Mouse (Mus musculus) common myeloid progenitor, adult 5-6 weeks (primary cell): ENCODE data around the gene Mvp. TPM values are rescaled to one million over a fixed set of nuclear protein-coding genes. Genes with fewer than 3 reads are reported as not detected.

Source experiments
- ATAC-seq: replicated peaks from 2 replicates; pipeline ENCODE4 v1.8.0; 2016; ENCODE audit warnings: low read depth, mild to moderate bottlenecking, moderate TSS enrichment, inconsistent platforms; ENCODE audit not compliant: poor library complexity, severe bottlenecking
- total RNA-seq: library from RNA; stranded (forward); fragments of 200-1000, 187-1606 nt; gene quantifications from 2 replicates; pipeline ENCODE4 v1.2.3, GENCODE M21; 2017

Gene Mvp
- total RNA-seq = 19.3 and 21.8 TPM in 2 replicates

DNA sequence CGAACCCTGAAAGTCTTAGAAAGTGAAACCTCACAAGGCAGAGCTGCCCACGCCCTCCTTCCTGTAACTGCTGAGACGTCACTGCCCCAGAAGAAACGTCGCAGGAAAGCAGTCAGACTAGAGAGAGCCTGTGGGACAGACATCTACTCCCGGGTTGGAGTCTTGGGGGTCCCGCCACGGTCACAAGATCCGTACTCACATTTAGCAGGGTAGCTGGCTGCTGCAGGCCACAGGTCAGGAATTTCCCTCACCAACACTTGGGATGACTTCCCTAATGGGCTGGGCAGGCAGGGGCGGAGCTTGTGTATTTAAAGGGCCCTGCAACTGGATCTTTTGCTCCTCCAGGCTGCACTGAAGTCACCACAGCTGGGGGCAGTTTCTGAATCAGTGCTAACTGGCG, at the start of gene Mvp:
TSS of gene Mvp (minus strand) at position 302 of the 400 bp plus-strand sequence.
- peak; percentile 30 for ATAC-seq

DNA sequence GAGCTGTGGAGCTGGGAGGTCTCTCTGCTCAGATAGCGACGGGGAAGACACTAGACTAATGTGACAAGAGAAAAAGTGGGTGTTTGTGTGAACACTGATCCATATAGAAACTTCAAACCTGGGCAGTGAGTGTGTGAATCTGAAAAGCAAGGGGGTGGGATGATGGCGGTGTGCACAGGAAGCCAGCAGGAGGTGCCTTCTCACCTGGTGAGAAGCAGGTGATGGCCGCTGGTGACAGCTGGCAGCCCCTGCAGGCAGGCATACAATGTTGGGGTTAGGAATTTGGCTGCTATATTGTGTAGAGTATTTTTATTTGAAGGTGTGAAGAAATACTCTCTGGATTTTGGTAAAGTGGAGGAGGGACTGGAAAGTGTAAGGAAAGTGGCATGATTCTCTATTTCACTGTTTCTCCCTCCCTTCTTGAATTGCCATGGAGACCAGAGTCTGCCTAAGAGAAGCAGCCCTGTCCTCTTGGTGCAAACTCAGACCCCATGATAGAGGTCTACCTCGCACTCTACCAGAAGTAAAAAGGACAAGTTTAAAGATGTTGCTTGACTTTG, 40.7 kb upstream of the Mvp start:
- ATAC-seq = no peak

DNA sequence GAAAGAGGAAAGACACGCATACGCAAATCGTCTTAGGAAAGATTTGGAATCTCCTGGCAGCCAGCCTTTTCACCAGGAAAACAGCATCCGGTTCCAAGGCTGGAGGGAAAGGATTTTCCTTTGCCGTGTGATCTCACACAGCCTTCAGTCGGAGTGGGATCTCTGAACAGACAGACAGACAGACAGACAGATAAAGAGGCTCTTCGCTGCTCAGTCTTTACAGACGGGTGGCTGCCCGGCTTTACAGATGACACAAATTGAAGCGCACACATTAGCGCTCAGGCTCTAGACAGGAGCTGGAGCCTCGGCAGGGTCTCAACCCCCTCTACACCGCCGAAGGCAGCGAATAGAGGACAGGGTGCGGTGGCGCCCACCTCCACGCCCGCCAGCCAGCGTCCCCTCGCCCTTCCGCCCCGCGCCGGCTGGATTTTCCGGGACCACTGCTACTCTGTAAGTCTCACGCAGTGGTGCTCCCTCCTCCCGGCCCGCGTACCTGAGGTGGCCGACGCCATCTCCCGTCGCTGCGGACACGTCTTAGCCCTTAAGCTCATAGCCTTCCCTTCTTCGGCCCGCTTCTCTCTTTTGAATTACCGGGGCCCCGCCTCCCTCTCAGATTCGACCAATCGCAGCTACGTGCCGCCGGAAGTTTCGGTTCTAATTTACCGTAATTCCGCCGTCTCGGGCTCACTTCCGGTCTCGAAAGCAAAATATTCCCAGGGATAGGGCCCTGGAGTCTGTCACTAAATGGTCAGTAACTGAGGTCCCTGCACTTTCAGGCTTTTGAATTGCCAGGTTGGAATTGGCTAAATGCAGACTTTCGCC, 27.6 kb upstream of the Mvp start, which contains the start of gene Kif22:
TSS of gene Kif22 (minus strand) at position 621 of the 822 bp plus-strand sequence.
- ATAC-seq = peak; percentile 98

DNA sequence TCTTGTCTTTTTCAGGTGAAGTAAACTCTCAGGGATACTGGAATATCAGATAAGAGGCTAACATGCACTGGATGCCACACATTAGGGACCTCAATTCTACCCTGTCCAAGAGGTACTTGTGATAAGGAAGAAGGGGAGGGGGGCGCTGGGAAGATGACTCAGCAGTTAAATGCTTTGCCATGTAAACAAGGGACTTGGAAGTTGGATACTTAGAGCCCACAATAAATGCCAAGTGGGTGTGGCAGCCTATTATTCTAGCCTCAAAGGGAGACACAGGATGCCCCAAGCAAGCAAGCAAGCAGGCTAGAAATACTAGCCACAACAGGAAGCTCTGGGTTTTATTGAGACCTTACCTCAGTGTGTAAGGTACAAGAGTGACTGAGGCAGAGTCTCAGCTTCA, 16.8 kb upstream of the Mvp start:
- no peak for ATAC-seq

DNA sequence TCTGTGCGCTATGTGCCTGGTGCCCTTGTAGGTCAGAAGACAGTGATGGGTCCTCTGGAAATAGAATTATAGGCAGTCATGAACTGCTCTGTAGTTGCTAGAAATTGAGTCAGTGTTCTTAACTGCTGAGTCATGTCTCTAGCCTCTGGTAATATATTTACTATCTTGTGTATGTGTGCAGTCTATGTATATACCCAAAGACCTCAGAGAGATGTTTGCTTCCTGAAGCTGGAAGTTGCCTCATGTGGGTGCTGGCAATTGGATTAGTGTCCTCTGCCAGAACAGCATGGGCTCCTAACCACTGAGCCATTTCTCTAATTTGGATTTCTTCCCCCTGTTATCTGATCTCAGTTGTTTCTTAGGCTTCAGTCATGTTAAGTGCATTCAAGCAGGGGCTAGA, 15.8 kb upstream of the Mvp start:
- ATAC-seq = no peak

DNA sequence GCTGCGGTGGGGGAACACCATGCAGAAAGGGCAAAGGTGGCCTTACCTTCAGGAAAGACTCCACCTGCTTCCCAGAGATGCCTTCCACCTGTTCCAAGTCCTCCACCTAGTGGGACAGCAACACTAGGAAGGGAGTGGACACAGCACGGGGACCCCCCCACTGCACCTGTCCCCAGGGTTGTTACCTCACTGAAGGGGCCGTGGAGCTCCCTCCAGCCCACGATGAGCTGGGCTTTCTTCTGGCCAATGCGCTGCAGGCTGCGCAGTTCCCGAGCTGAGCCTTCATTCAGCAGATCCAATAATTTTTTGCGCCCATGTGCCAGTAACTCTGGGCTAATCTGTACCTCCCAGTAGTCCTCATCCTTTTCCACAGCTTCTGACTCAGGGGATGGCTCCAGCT, 13.5 kb upstream of the Mvp start:
- ATAC-seq = no peak

DNA sequence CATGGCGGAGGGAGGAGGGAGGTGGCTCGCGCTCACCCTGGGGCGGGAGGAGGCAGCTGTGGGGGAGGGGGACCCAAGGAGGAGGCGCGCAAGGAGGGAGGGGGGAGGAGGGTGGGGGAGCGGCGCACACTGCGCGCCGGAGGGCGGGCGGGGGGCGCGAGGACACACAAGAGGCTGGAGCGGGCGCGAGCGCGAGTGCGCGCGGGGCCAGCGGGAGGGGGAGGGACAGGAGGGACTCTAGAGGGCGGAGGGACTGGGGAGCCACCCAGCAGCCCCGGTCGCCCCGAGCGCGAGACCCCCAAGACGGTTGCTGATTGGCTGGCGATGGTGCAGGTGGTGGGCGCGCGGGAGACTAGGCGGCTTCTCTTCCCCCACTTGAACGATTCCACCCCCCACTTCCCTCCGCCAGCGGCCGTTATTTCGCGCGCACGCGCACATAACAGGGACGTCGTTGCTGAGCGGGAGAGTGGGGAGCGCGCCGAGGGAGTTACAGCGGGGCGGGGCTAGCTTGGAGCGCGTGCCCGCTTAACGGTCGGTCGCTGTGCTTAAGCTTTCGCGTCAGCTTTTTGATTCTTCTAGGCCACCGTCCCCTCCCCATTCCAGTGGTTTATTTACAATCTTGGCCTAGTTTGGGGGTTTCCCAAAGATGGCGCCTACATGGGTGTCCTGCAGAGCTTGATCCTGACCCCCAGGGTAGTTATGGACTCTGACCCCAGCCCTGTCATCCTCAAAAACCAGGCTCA, 12.7 kb upstream of the Mvp start, which contains the start of gene Maz:
TSS of gene Maz (minus strand) at position 54 of the 743 bp plus-strand sequence.
- peak; percentile 77 for ATAC-seq

DNA sequence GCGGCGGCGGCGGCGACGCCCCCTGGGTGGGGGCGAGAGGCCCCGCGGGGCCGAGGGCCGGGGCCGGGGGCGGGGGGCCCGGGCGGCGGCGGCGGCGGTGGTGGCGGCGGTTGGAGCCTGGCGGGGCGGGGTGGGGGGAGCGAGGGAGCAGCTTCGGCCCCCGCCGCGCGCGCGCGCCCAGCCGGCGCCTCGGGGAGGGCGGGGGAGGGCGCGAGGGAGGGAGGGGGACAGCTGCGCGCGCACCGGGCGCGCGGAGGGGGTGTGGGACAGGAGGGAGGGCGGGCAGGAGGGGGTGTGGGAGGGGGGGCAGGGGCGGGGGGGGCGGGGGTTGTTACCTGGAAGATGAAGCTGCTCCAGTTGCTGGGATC, 12.2 kb upstream of the Mvp start:
- no peak for ATAC-seq

DNA sequence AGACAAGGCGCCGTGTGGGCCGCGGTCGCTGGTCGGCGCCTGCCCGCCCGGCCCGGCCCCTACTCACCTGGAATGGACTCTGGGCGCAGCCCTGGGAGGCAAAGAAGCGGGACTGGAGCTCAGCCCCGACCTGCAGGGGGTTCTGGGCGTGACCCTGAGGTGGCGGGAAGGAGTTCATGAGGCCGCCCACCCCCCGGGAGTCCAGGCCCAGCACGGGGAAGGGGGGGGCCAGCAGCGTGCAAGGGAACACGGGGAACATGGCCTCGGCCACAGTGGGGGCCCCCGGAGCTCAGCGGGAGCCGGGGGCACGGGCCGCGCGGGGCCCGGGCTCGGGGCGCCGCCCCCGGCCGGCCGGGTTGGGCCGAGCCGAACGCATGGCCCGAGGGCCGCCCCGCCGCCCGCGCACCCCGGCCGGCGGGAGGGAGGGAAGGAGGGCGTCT, 11.8 kb upstream of the Mvp start:
- no peak; the same call in 1 of the 2 replicates for ATAC-seq

DNA sequence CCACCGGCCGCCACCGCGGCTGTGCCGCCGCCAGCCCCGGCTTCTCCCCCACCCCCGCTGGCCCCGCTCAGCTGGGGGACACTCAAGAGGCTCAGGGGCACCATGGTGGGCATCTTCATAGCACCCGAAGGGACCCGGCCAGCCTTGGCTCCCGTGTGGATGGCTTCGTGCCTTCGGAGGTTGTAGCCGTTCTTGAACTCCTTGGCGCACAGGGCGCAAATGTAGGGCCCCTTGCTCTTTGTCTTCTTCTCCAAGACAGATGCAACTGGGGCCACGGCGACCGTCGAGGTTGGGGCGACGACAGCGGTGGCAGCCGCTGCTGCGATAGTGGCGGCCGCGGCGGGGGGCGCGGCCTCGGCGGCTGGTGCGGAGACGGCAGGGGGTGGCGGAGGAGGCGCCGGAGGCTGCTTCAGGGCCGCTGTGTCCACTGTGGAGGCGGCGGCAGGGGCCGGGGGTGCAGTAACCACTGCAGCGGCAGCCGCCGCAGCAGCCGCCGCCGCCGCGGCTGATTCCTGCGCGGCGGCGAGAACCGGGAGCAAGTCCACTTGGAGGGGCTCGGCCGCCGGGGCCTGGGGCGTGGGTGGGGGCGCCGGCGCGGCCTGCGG, 11.2 kb upstream of the Mvp start:
- no peak for ATAC-seq

DNA sequence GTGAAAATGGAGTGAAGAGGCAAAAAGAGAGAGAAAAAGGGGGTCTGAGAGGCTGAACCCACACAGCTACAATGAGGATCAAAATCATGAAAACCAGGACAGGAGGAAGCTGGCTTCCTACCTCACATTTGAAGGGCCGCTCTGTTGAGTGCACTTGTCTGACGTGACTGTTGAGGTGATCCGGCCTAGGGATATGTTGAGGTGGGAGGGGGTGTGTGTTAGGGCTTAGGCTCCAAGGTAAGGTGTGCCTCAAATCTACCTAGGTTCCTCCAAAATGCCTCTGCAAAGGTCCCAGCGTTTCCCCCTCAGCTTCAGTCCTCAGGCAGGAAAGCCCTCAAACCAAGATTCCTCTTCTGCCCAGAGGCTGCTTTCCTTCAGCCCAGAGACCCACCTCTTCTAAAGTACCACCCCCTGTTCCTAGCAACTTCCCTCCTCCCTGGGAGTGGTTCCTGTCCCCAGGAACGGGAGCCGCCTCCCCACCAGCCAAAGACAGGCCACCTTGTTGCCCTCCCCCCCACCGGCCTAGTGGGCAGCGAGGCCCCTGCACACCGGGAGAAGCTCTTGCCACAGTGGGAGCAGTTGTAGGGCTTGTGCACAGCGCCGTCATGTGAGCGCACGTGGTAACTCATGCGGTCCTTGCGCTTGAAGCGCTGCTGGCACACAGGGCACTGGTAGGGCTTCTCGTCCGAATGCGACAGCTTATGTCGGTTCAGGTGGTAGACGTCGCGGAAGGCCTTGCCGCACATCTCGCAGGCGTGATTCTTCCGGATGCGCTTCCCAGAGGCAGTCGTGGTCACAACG, 10.5 kb upstream of the Mvp start:
- peak; percentile 26 for ATAC-seq

DNA sequence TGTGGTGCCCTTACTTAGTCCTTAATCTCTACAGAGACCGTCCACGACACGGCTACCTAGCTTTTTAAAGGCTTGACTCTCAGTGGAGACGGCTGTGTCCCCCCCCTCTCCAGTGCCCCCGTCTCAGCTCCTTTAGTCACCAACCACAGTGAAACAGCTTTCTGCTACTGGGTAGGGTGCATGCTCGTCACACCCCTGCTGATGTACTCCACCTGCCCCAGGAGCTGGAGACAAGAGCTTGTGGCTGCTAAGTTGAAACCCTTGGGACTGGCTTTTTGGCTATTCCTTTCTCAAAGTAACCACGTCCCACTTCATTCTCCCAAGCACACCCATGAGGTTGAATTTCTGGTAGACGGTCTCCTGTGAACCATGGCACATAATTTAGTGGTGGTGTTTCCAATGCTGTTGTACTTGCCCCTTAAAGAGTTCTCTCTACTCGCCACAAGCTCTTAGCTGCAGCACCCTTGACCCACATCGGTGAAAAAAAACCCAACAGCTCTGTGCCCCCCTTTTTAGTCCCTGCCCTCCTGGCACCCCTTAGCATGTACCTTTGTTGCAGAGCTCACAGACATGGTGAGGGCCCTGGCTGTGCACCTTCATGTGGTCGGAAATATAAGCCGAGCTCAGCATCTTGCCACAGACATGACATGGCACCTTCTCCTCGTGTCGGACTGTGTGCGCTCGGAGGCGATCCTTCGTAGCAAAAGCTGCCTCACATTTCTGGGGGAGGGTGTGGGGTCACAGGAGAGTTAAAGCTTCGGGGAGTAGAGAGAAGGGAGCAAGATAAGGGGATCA, 9.7 kb upstream of the Mvp start:
- no peak for ATAC-seq

DNA sequence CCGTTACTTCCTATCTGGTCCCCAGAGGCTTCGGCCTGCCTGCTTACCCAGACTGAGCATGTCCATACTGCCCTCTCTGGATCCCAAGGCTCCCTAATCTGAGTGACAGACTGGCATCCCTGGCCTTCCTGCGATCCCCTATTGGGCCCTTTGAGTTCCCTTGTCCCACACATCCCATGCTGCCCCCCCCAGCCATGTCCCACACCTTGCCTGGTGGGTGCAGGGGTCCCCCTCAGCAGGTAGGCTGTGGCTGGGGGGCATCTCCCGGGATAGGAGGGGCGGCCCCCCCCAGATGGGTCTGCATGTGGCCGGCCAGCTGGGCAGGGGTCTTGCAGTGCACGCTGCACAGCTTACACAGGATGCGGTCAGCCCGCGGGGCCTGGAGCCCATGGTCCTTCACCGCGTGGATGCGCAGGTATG, 8.9 kb upstream of the Mvp start:
- ATAC-seq = no peak

DNA sequence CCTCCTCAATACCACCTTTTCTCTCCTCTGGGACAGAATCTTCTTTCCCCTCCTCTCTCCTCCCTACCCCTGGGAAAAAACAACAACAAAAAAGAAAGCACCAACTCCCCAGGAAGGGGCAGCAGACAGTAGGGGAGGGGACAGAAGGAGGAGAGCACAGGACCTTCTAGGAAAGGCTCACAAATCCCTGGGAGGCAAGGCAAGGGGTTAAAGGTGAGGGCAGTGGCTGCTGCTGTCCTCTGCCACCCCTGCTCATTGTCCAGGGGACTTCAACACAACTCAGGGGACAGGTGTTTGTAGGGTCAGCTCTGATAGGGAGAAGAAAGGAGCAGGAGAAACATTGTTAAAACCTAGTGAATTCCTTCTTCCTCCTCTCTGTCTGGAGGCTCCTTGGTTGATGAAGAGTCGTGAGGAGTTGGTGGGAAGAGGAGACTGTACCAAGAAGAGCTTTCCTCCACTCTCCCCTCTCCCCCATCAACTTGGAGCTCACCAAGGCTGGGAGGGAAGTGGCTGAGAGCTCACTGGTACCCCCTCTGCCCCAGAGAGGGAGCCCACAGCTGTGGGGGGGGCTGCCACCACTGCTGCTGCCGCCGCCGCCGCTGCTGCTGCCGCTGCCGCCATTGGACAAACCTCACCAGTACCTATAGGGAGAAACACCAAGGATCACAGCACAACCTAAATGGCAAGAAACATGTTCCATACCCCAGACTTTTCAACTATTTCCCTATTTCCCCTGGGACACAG, 8.3 kb upstream of the Mvp start:
- ATAC-seq = no peak

DNA sequence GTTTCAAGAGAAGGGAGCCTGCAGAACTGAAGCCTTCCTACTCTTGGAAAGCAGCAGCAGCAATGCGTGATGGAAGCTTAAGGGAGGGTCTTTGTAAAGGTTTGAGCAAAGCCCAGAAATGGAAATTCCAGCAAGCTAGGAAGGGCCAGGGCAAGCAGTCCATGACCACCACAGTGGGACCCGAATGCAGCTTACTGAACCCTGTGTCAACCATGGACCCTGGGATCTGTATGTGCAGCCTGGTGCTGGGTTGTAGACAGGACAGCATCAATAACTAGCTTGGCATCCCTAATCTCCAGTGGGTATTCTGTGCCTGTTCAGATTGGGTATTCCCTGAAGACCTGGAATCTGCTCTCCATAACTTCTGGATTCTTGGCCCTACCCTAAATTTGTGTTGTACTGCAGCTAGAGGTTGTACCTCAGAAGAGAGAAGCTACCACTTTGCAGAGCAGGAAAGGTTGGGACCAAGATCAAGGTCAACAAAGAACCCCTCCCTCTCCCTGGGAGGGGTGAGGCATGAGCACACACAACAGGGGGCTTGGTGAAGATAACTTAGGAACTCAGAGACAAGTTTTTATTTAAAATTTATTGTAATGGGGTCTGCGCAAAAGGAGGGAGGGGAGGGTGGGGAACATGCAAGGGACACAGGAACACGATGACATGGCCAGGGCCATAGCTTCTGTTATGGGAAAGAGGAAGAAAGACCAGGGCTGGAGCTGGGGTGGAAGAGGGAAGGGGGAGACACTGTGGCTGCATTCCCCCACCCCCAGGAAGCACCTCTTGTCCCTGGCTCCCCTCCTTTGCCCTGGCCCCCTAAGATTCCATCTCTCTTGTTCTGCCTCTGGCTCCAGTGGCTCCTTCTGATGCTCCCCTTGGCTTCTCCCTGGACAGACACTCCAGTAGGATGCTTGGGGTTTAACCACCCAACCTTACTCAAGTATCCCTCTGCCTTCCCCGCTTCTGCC, 7.4 kb upstream of the Mvp start:
- ATAC-seq = no peak

DNA sequence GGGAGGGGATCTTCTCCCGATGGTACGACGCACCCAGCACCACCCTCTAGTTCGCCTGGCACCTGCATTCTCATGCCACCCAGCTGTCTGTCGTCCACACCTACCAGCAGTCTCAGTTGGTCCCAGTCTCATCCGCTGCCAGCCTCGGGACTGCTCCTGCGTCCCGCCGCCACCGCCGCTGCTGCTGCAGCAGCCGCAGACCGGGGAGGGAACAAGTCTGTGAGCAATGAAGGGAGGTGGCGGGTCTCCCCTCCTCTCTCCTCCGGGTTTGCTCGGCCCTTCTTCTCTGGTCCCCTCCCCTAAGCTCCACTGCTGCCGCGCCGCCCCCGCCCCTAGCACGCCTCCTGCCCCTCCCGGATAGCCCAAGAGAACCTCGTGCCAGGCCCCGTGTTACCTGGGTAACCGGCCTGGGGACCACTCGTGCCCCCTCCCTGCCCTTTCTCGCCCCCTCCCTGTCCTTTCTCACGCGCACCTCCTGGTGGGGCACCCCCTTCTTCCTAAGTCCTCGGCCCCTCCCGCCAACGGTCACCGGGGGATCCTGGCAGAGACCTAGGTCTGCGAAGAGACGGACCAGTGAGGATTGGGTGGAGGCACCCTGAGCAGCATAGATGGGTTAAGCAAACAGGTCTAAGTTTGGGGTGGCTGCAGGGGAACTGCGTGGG, 6.6 kb upstream of the Mvp start, which contains the start of the genes Gm42742 and Prrt2:
TSS of gene Gm42742 (minus strand) at position 197 of the 662 bp plus-strand sequence.
TSS of gene Prrt2 (minus strand) at position 311 of the 662 bp plus-strand sequence.
- 0 out of 2 replicates have a peak, but pooled peaks have one; percentile 3 for ATAC-seq
